ENCODE assay signal across 27 mouse cellular contexts in genomic region chr2:62480285-62481198, GRCm38 (mm10). TPM values are rescaled to one million over a fixed set of nuclear protein-coding genes. Genes with fewer than 3 reads are reported as not detected.
DNase-seq lines count a peak whose midpoint lies in the region; ATAC-seq and TF ChIP-seq lines count a peak whose summit lies in the region.
"Had no signal": no experiment of that assay in that cellular context is flagged by ENCODE, and none has a peak within 500 bp of the region (broad histone marks: within the 10 kb centered on the region; RNA-seq: fewer than 3 reads in every experiment).

No protein-coding gene starts in this region.

- no peak overlapping the region for H3K4me3 ChIP-seq in forebrain, embryonic 15.5 days
- no peak overlapping the region for H3K4me3 ChIP-seq in forebrain, postnatal 0 days (ENCODE audit: low read depth, low read length)
- H3K4me3 ChIP-seq in midbrain, embryonic 12.5 days = no peak overlapping the region
- no peak overlapping the region for H3K4me3 ChIP-seq in midbrain, embryonic 11.5 days (ENCODE audit: low read depth, low read length)
- H3K4me3 ChIP-seq in hindbrain, embryonic 14.5 days (replicated peaks; ENCODE audit: low read length) = no peak overlapping the region
- no peak overlapping the region for H3K4me3 ChIP-seq in midbrain, postnatal 0 days (ENCODE audit: low read depth, low read length)
- H3K4me3 ChIP-seq: embryonic facial prominence, embryonic 15.5 days; limb, embryonic 10.5 days; liver, embryonic 15.5 days had no signal

- no peak for TF ChIP-seq CTCF in forebrain, postnatal 0 days (IDR thresholded peaks at IDR 0.05; ENCODE audit: low read depth)
- no peak for TF ChIP-seq CTCF in midbrain, postnatal 0 days (IDR thresholded peaks at IDR 0.05)

- no peak for DNase-seq in forebrain, postnatal 0 days
- DNase-seq in midbrain, embryonic 11.5 days (ENCODE audit: low spot score, missing footprints) = no peak
- DNase-seq in hindbrain, embryonic 14.5 days (ENCODE audit: low spot score) = no peak
- no peak for DNase-seq in midbrain, postnatal 0 days (ENCODE audit: low spot score)
- no peak for DNase-seq in kidney, postnatal 4 days
- DNase-seq: adrenal gland, postnatal 14 days; cerebellum, adult 9-10 months; gastrocnemius, postnatal 10 days; kidney, adult 18-20 months; liver; right cerebral cortex, postnatal 14 days; thymus, adult 2 months; thymus, postnatal 4 days had no signal

- peak; percentile 93 for ATAC-seq in forebrain, embryonic 15.5 days (replicated peaks)
- no peak for ATAC-seq in forebrain, postnatal 0 days
- ATAC-seq in midbrain, embryonic 12.5 days (ENCODE audit: low FRiP score, low read depth) = peak; percentile 64; the same call in 1 of the 2 replicates
- ATAC-seq in midbrain, embryonic 11.5 days (ENCODE audit: low FRiP score) = no peak
- ATAC-seq in hindbrain, embryonic 14.5 days (ENCODE audit: low FRiP score) = peak; percentile 57
- peak; percentile 66 for ATAC-seq in midbrain, postnatal 0 days (ENCODE audit: low FRiP score)
- ATAC-seq: CD4-positive, CD25-positive, alpha-beta regulatory T cell, adult 4 months had no signal

- no peak overlapping the region for H3K4me2 ChIP-seq in forebrain, embryonic 15.5 days (replicated peaks)
- no peak overlapping the region for H3K4me2 ChIP-seq in forebrain, postnatal 0 days (ENCODE audit: low read depth)
- no peak overlapping the region for H3K4me2 ChIP-seq in midbrain, embryonic 12.5 days (replicated peaks)
- H3K4me2 ChIP-seq in midbrain, embryonic 11.5 days = no peak overlapping the region
- no peak overlapping the region for H3K4me2 ChIP-seq in hindbrain, embryonic 14.5 days (replicated peaks)
- no peak overlapping the region for H3K4me2 ChIP-seq in midbrain, postnatal 0 days (ENCODE audit: low read depth, low read length, poor library complexity, severe bottlenecking)
- H3K4me2 ChIP-seq: embryonic facial prominence, embryonic 15.5 days; heart, embryonic 11.5 days; liver, embryonic 15.5 days had no signal

- H3K36me3 ChIP-seq in forebrain, embryonic 15.5 days = no peaks in the 10 kb centered on the region
- no peaks in the 10 kb centered on the region for H3K36me3 ChIP-seq in forebrain, postnatal 0 days (ENCODE audit: insufficient read depth)
- no peaks in the 10 kb centered on the region for H3K36me3 ChIP-seq in midbrain, embryonic 12.5 days
- H3K36me3 ChIP-seq in midbrain, embryonic 11.5 days (ENCODE audit: control insufficient read depth, insufficient read depth, low read length) = no peaks in the 10 kb centered on the region
- H3K36me3 ChIP-seq in hindbrain, embryonic 14.5 days (replicated peaks; ENCODE audit: control insufficient read depth, insufficient read depth) = no peaks in the 10 kb centered on the region
- H3K36me3 ChIP-seq in midbrain, postnatal 0 days (ENCODE audit: insufficient read depth, low read length) = no peaks in the 10 kb centered on the region
- H3K36me3 ChIP-seq: embryonic facial prominence, embryonic 15.5 days; limb, embryonic 10.5 days; liver, embryonic 15.5 days had no signal

- no peaks in the 10 kb centered on the region for H3K27me3 ChIP-seq in forebrain, embryonic 15.5 days
- no peaks in the 10 kb centered on the region for H3K27me3 ChIP-seq in forebrain, postnatal 0 days (ENCODE audit: insufficient read depth, low read length)
- no peaks in the 10 kb centered on the region for H3K27me3 ChIP-seq in midbrain, embryonic 12.5 days
- H3K27me3 ChIP-seq in midbrain, embryonic 11.5 days (ENCODE audit: control insufficient read depth, insufficient read depth, low read length) = no peaks in the 10 kb centered on the region
- H3K27me3 ChIP-seq in hindbrain, embryonic 14.5 days (ENCODE audit: control insufficient read depth, insufficient read depth, low read length) = no peaks in the 10 kb centered on the region
- H3K27me3 ChIP-seq in midbrain, postnatal 0 days (ENCODE audit: insufficient read depth, low read length) = no peaks in the 10 kb centered on the region
- H3K27me3 ChIP-seq: embryonic facial prominence, embryonic 15.5 days; liver, embryonic 15.5 days had no signal

- peak overlapping the region; percentile 70 for H3K27ac ChIP-seq in forebrain, embryonic 15.5 days (replicated peaks)
- no peak overlapping the region for H3K27ac ChIP-seq in forebrain, postnatal 0 days (ENCODE audit: low read depth, low read length)
- H3K27ac ChIP-seq in midbrain, embryonic 12.5 days (replicated peaks) = no peak overlapping the region
- no peak overlapping the region for H3K27ac ChIP-seq in midbrain, embryonic 11.5 days (ENCODE audit: low read depth, low read length)
- peak overlapping the region; percentile 38; the same call in 1 of the 2 replicates for H3K27ac ChIP-seq in hindbrain, embryonic 14.5 days
- no peak overlapping the region for H3K27ac ChIP-seq in midbrain, postnatal 0 days (ENCODE audit: low read depth, low read length)
- H3K27ac ChIP-seq: embryonic facial prominence, embryonic 15.5 days; limb, embryonic 10.5 days; liver, embryonic 15.5 days; macrophage; stomach, postnatal 0 days had no signal

- 0 out of 2 replicates have a peak, but pooled peaks cover 9% of the 10 kb centered on the region for H3K4me1 ChIP-seq in forebrain, embryonic 15.5 days
- no peaks in the 10 kb centered on the region for H3K4me1 ChIP-seq in forebrain, postnatal 0 days (ENCODE audit: insufficient read depth)
- no peaks in the 10 kb centered on the region for H3K4me1 ChIP-seq in midbrain, embryonic 12.5 days
- no peaks in the 10 kb centered on the region for H3K4me1 ChIP-seq in midbrain, embryonic 11.5 days (ENCODE audit: control insufficient read depth, insufficient read depth, low read length)
- 0 out of 2 replicates have a peak, but pooled peaks cover 4% of the 10 kb centered on the region for H3K4me1 ChIP-seq in hindbrain, embryonic 14.5 days (replicated peaks; ENCODE audit: control insufficient read depth, insufficient read depth, low read length)
- no peaks in the 10 kb centered on the region for H3K4me1 ChIP-seq in midbrain, postnatal 0 days (ENCODE audit: insufficient read depth, low read length)
- H3K4me1 ChIP-seq: embryonic facial prominence, embryonic 15.5 days; limb, embryonic 10.5 days; liver, embryonic 15.5 days had no signal

- WGBS in forebrain, embryonic 15.5 days = 54% methylated on average over 9 of the region's 9 CpGs
- WGBS in forebrain, postnatal 0 days = 54% methylated on average over 9 of the region's 9 CpGs
- WGBS in midbrain, embryonic 12.5 days = 78% methylated on average over 9 of the region's 9 CpGs
- WGBS in midbrain, embryonic 11.5 days = 79% methylated on average over 9 of the region's 9 CpGs
- 59% methylated on average over 9 of the region's 9 CpGs for WGBS in hindbrain, embryonic 14.5 days
- WGBS in midbrain, postnatal 0 days = 57% methylated on average over 9 of the region's 9 CpGs

- no peaks in the 10 kb centered on the region for H3K9me3 ChIP-seq in forebrain, embryonic 15.5 days
- H3K9me3 ChIP-seq in forebrain, postnatal 0 days (ENCODE audit: low read length) = no peaks in the 10 kb centered on the region
- no peaks in the 10 kb centered on the region for H3K9me3 ChIP-seq in midbrain, embryonic 12.5 days
- no peaks in the 10 kb centered on the region for H3K9me3 ChIP-seq in midbrain, embryonic 11.5 days (ENCODE audit: control insufficient read depth, low read length)
- no peaks in the 10 kb centered on the region for H3K9me3 ChIP-seq in hindbrain, embryonic 14.5 days (ENCODE audit: control insufficient read depth, low read length)
- no peaks in the 10 kb centered on the region for H3K9me3 ChIP-seq in midbrain, postnatal 0 days (ENCODE audit: low read length)
- H3K9me3 ChIP-seq: embryonic facial prominence, embryonic 15.5 days; limb, embryonic 10.5 days; liver, embryonic 15.5 days had no signal

- no peak overlapping the region for H3K9ac ChIP-seq in forebrain, embryonic 15.5 days (replicated peaks)
- H3K9ac ChIP-seq in forebrain, postnatal 0 days = no peak overlapping the region
- H3K9ac ChIP-seq in midbrain, embryonic 12.5 days (replicated peaks) = no peak overlapping the region
- H3K9ac ChIP-seq in midbrain, embryonic 11.5 days (ENCODE audit: low read length) = no peak overlapping the region
- H3K9ac ChIP-seq in hindbrain, embryonic 14.5 days = no peak overlapping the region
- no peak overlapping the region for H3K9ac ChIP-seq in midbrain, postnatal 0 days (replicated peaks; ENCODE audit: low read length, poor library complexity, severe bottlenecking)
- H3K9ac ChIP-seq: embryonic facial prominence, embryonic 15.5 days; liver, embryonic 15.5 days had no signal

RNA-seq across cellular contexts. Expression of gene Gcg, which starts 2.9 kb away (rescaled TPM):
- 3.5 and 3.8 TPM in 2 replicates for polyA plus RNA-seq in forebrain, embryonic 15.5 days (2015; fragmentation: Nextera tagmentation; extraction: Ambion mirVana)
- total RNA-seq in forebrain, postnatal 0 days (2014; rRNA removed) = 1.0 and 1.2 TPM in 2 replicates
- polyA plus RNA-seq in forebrain, postnatal 0 days (2015; fragmentation: Nextera tagmentation; extraction: Ambion mirVana) = 0.33 and 1.3 TPM in 2 replicates
- polyA plus RNA-seq in midbrain, embryonic 12.5 days (2016; fragmentation: Nextera tagmentation; extraction: Ambion mirVana) = 0.18 and 0.35 TPM in 2 replicates
- not detected in 2 replicates for polyA plus RNA-seq in midbrain, embryonic 11.5 days (2014; fragmentation: Nextera tagmentation; extraction: Ambion mirVana)
- 0.67 TPM in 1 of 2 replicates, not detected in the other for polyA plus RNA-seq in hindbrain, embryonic 14.5 days (2014; fragmentation: Nextera tagmentation; extraction: Ambion mirVana)
- not detected in 2 replicates for total RNA-seq in midbrain, postnatal 0 days (2014; rRNA removed)
- polyA plus RNA-seq in midbrain, postnatal 0 days (2015; fragmentation: Nextera tagmentation; extraction: Ambion mirVana) = 0.23 TPM in 1 of 2 replicates, not detected in the other
- total RNA-seq: adrenal gland, postnatal 14 days; common myeloid progenitor, adult 5-6 weeks; granulocyte monocyte progenitor cell, adult 5-6 weeks had no signal
- polyA plus RNA-seq: CD4-positive, CD25-positive, alpha-beta regulatory T cell, adult 4 months; embryonic facial prominence, embryonic 15.5 days; heart, postnatal 0 days; kidney, embryonic 16.5 days; liver, embryonic 15.5 days; lung, embryonic 16.5 days; macrophage had no signal

Comparison
In these comparisons a context has a peak if more than half of its experiments do, and no peak if none do; other contexts are left out.
1. ATAC-seq: peak in forebrain, embryonic 15.5 days (single experiment), midbrain, embryonic 12.5 days (single experiment), hindbrain, embryonic 14.5 days (single experiment) and midbrain, postnatal 0 days (single experiment); none in forebrain, postnatal 0 days (single experiment) and midbrain, embryonic 11.5 days (single experiment).
2. H3K27ac ChIP-seq: peak in forebrain, embryonic 15.5 days (single experiment) and hindbrain, embryonic 14.5 days (single experiment); none in forebrain, postnatal 0 days (single experiment), midbrain, embryonic 12.5 days (single experiment), midbrain, embryonic 11.5 days (single experiment) and midbrain, postnatal 0 days (single experiment).